Mouse (Mus musculus) MEL (cell line): ENCODE data around the gene Smyd3. TPM values are rescaled to one million over a fixed set of nuclear protein-coding genes. Genes with fewer than 3 reads are reported as not detected.

ENCODE experiments used
- DNase-seq: peaks from one replicate; pipeline ENCODE4 v3.0.0; 2011; ENCODE audit warnings: low read depth, low spot score
- H3K27ac ChIP-seq: 2 replicates; pipeline ENCODE4 v1.5.1; 2012; ENCODE audit warnings: low read depth, mild to moderate bottlenecking, control low read depth, low read length, moderate library complexity; ENCODE audit not compliant: control insufficient read depth
- H3K27me3 ChIP-seq, 2 experiments: fragments of 150-350 bp in 1 of 2; sonication (generic) in 1 of 2; 2 replicates each; pipeline ENCODE4 v1.6.1; 2012; ENCODE audit warnings: low read length in 2 of 2, mild to moderate bottlenecking in 2 of 2, improper control_type of control experiment in 1 of 2, moderate library complexity in 1 of 2; ENCODE audit not compliant: insufficient read depth in 2 of 2, control insufficient read depth in 1 of 2
- H3K36me3 ChIP-seq, 2 experiments: 2 replicates each; pipeline ENCODE4 v1.6.1; 2012 to 2014; ENCODE audit warnings: low read length in 2 of 2, improper control_type of control experiment in 1 of 2, inconsistent platforms in 1 of 2, mild to moderate bottlenecking in 1 of 2; ENCODE audit not compliant: insufficient read depth in 2 of 2, control insufficient read depth in 1 of 2
- H3K4me1 ChIP-seq, 2 experiments: fragments of 150-350 bp in 1 of 2; sonication (generic) in 1 of 2; 2 replicates each; pipeline ENCODE4 v1.6.1; 2012; ENCODE audit warnings: low read length in 2 of 2, improper control_type of control experiment in 1 of 2, mild to moderate bottlenecking in 1 of 2; ENCODE audit not compliant: insufficient read depth in 2 of 2, control insufficient read depth in 1 of 2
- H3K4me3 ChIP-seq, 2 experiments: fragments of 150-350 bp in 1 of 2; sonication (generic) in 1 of 2; 2 replicates each; pipeline ENCODE4 v1.5.1; 2012; ENCODE audit warnings: low read depth in 2 of 2, low read length in 2 of 2, mild to moderate bottlenecking in 2 of 2, moderate library complexity in 2 of 2, control low read depth in 1 of 2, improper control_type of control experiment in 1 of 2; ENCODE audit not compliant: control insufficient read depth in 1 of 2, insufficient read depth in 1 of 2
- H3K79me2 ChIP-seq: 2 replicates; pipeline ENCODE4 v1.6.1; 2012; ENCODE audit warnings: mild to moderate bottlenecking, low read length, moderate library complexity; ENCODE audit not compliant: control insufficient read depth, poor library complexity, insufficient read depth
- H3K9ac ChIP-seq: 2 replicates; pipeline ENCODE4 v1.6.1; 2012; ENCODE audit warnings: low read depth, mild to moderate bottlenecking, control low read depth, low read length, moderate library complexity; ENCODE audit not compliant: control insufficient read depth, poor library complexity, severe bottlenecking
- H3K9me3 ChIP-seq: fragments of 150-350 bp; sonication (generic); replicated peaks from 2 replicates; pipeline ENCODE4 v1.6.1; 2012; ENCODE audit warnings: mild to moderate bottlenecking, low read length, improper control_type of control experiment, moderate library complexity; ENCODE audit not compliant: insufficient read depth
- BHLHE40 ChIP-seq: IDR thresholded peaks from 2 replicates; pipeline ENCODE4 v1.6.1; 2012; ENCODE audit warnings: low read depth, mild to moderate bottlenecking, inconsistent platforms, low read length, improper control_type of control experiment, borderline replicate concordance
- CHD1 ChIP-seq: IDR thresholded peaks from 2 replicates; pipeline ENCODE4 v1.6.1; 2012; ENCODE audit warnings: low read depth, mild to moderate bottlenecking, inconsistent platforms, low read length, improper control_type of control experiment
- E2F4 ChIP-seq: IDR thresholded peaks from 2 replicates; pipeline ENCODE4 v1.6.1; 2011; ENCODE audit warnings: low read depth, low read length, improper control_type of control experiment, borderline replicate concordance
- ELF1 ChIP-seq: IDR thresholded peaks from 2 replicates; pipeline ENCODE4 v1.6.1; 2014; ENCODE audit warnings: low read depth, mild to moderate bottlenecking, inconsistent platforms, low read length, improper control_type of control experiment, moderate library complexity
- GABPA ChIP-seq: IDR thresholded peaks from 2 replicates; pipeline ENCODE4 v1.6.1; 2012; ENCODE audit warnings: low read depth, mild to moderate bottlenecking, inconsistent platforms, low read length, improper control_type of control experiment, moderate library complexity
- GATA1 ChIP-seq: IDR thresholded peaks from 2 replicates; pipeline ENCODE4 v1.6.1; 2011; ENCODE audit warnings: low read depth, low read length, improper control_type of control experiment
- JUND ChIP-seq: IDR thresholded peaks from 2 replicates; pipeline ENCODE4 v1.6.1; 2011; ENCODE audit warnings: low read depth, mild to moderate bottlenecking, improper control_type of control experiment, low read length
- MAZ ChIP-seq: IDR thresholded peaks from 2 replicates; pipeline ENCODE4 v1.6.1; 2012; ENCODE audit warnings: low read depth, mild to moderate bottlenecking, inconsistent platforms, low read length, improper control_type of control experiment
- MYC ChIP-seq: IDR thresholded peaks from 2 replicates; pipeline ENCODE4 v1.6.1; 2011; ENCODE audit warnings: low read depth, mild to moderate bottlenecking, low read length, improper control_type of control experiment, moderate library complexity
- NELFE ChIP-seq: IDR thresholded peaks from 2 replicates; pipeline ENCODE4 v1.6.1; 2011; ENCODE audit warnings: low read depth, low read length, improper control_type of control experiment
- POLR2AphosphoS2 ChIP-seq: IDR thresholded peaks from 2 replicates; pipeline ENCODE4 v1.6.1; 2011; ENCODE audit warnings: low read length, improper control_type of control experiment
- POLR2AphosphoS5 ChIP-seq: IDR thresholded peaks from 2 replicates; pipeline ENCODE4 v1.6.1; 2012; ENCODE audit warnings: low read depth, borderline replicate concordance, mild to moderate bottlenecking, inconsistent platforms, low read length, moderate library complexity, mixed read lengths
- RAD21 ChIP-seq: IDR thresholded peaks from 2 replicates; pipeline ENCODE4 v1.6.1; 2011; ENCODE audit warnings: mild to moderate bottlenecking, low read depth, low read length, improper control_type of control experiment
- TCF12 ChIP-seq: IDR thresholded peaks from 2 replicates; pipeline ENCODE4 v1.6.1; 2014; ENCODE audit warnings: low read depth, mild to moderate bottlenecking, inconsistent platforms, low read length, improper control_type of control experiment, moderate library complexity
- UBTF ChIP-seq: IDR thresholded peaks from 2 replicates; pipeline ENCODE4 v1.6.1; 2012; ENCODE audit warnings: low read depth, mild to moderate bottlenecking, inconsistent platforms, low read length, improper control_type of control experiment, moderate library complexity, borderline replicate concordance; ENCODE audit not compliant: insufficient read depth
- USF1 ChIP-seq: IDR thresholded peaks from 2 replicates; pipeline ENCODE4 v1.6.1; 2014; ENCODE audit warnings: low read depth, mild to moderate bottlenecking, inconsistent platforms, low read length, improper control_type of control experiment, moderate library complexity
- ZC3H11A ChIP-seq: IDR thresholded peaks from 2 replicates; pipeline ENCODE4 v1.6.1; 2012; ENCODE audit warnings: low read depth, mild to moderate bottlenecking, inconsistent platforms, low read length, improper control_type of control experiment
- ZMIZ1 ChIP-seq: IDR thresholded peaks from 2 replicates; pipeline ENCODE4 v1.6.1; 2012; ENCODE audit warnings: low read depth, mild to moderate bottlenecking, inconsistent platforms, low read length, improper control_type of control experiment, moderate library complexity
- ZNF384 ChIP-seq: IDR thresholded peaks from 2 replicates; pipeline ENCODE4 v1.6.1; 2012; ENCODE audit warnings: low read depth, mild to moderate bottlenecking, inconsistent platforms, low read length, improper control_type of control experiment
- polyA plus RNA-seq, 2 experiments: library from polyadenylated mRNA; stranded (reverse) in 1 of 2; unstranded in 1 of 2; fragments of >175 nt in 1 of 2; fragments of >200 nt in 1 of 2; gene quantifications; 2 replicates each; pipeline versions ENCODE4 v1.2.1 to v1.2.4; 2012; ENCODE audit warnings: low replicate concordance in 2 of 2, low read depth in 1 of 2; ENCODE audit not compliant: insufficient read length in 2 of 2, insufficient read depth in 1 of 2, missing spikeins in 1 of 2
- total RNA-seq: library from RNA; depleted of rRNA; stranded (reverse); fragments of 300-350 nt; gene quantifications from 2 replicates; pipeline ENCODE4 v1.2.3, GENCODE M21; 2012

Smyd3 gene
- total and polyA plus RNA-seq, 3 experiments: 13.3 to 18.2 TPM; not detected in 1

GRCm38 (mm10) chr1:179424879-179425472, 92.9 kb downstream of the Smyd3 start:
- TF ChIP-seq BHLHE40 (no peak), NELFE (no peak), ZNF384 (no peak), ELF1 (no peak), MAZ (no peak), POLR2AphosphoS5 (no peak), TCF12 (no peak), MYC (no peak), GABPA (no peak), UBTF (no peak), POLR2AphosphoS2 (no peak), RAD21 (no peak), CHD1 (no peak), ZMIZ1 (no peak), E2F4 (no peak), JUND (no peak)
- Histone ChIP-seq H3K79me2 (no peaks in the 10 kb centered on the region), H3K9me3 (no peaks in the 10 kb centered on the region)

GRCm38 (mm10) chr1:179419091-179419490, 98.8 kb downstream of the Smyd3 start:
- H3K27me3 ChIP-seq: no peaks in the 10 kb centered on the region
- no peaks in the 10 kb centered on the region for H3K9me3 ChIP-seq
- TF ChIP-seq ZC3H11A: no peak
- TF ChIP-seq GATA1: no peak
- no peak for TF ChIP-seq JUND
- no peak for TF ChIP-seq USF1
- no peak overlapping the region for H3K9ac ChIP-seq
- no peak overlapping the region for H3K27ac ChIP-seq
- no peaks in the 10 kb centered on the region for H3K4me1 ChIP-seq
- no peak overlapping the region for H3K4me3 ChIP-seq
- H3K79me2 ChIP-seq: 0 out of 2 replicates have a peak, but pooled peaks cover 2% of the 10 kb centered on the region
- no peak for DNase-seq
- H3K36me3 ChIP-seq: no peaks in the 10 kb centered on the region

More at GRCm38 (mm10) chr1:179424879-179425472, 92.9 kb downstream of the Smyd3 start:
- Histone ChIP-seq H3K9ac (no peak overlapping the region), H3K36me3 (no peaks in the 10 kb centered on the region), H3K4me1 (no peaks in the 10 kb centered on the region; a peak in 1 of 4 replicates), H3K27ac (no peak overlapping the region), H3K27me3 (no peaks in the 10 kb centered on the region), H3K4me3 (no peak overlapping the region)
- DNase-seq: no peak
